ENCODE assay signal across 9 mouse cellular contexts in genomic region chr6:99669481-99670325, GRCm38 (mm10). TPM values are rescaled to one million over a fixed set of nuclear protein-coding genes. Genes with fewer than 3 reads are reported as not detected.
DNase-seq lines count a peak whose midpoint lies in the region; ATAC-seq and TF ChIP-seq lines count a peak whose summit lies in the region.
"Had no signal": no experiment of that assay in that cellular context is flagged by ENCODE, and none has a peak within 500 bp of the region (broad histone marks: within the 10 kb centered on the region; RNA-seq: fewer than 3 reads in every experiment).

No protein-coding gene starts in this region.

- H3K27me3 ChIP-seq in cerebellum, adult 2 months (ENCODE audit: control insufficient read depth, insufficient read depth, low read length), result no peaks in the 10 kb centered on the region
- H3K27me3 ChIP-seq in hindbrain, embryonic 10.5 days (ENCODE audit: insufficient read depth, poor library complexity, severe bottlenecking), result peaks cover 44% of the 10 kb centered on the region
- H3K27me3 ChIP-seq in heart, embryonic 12.5 days (replicated peaks), result peaks cover 25% of the 10 kb centered on the region
- peaks cover 39% of the 10 kb centered on the region for H3K27me3 ChIP-seq in heart, embryonic 10.5 days (ENCODE audit: insufficient read depth, poor library complexity, severe bottlenecking)

- peaks cover 18% of the 10 kb centered on the region for H3K4me1 ChIP-seq in cerebellum, adult 2 months (ENCODE audit: control insufficient read depth, insufficient read depth, low read length)
- peaks cover 50% of the 10 kb centered on the region for H3K4me1 ChIP-seq in hindbrain, embryonic 10.5 days (replicated peaks)
- H3K4me1 ChIP-seq in heart, embryonic 12.5 days (replicated peaks), result peaks cover 18% of the 10 kb centered on the region; the same call in 1 of the 2 replicates
- peaks cover 24% of the 10 kb centered on the region for H3K4me1 ChIP-seq in heart, embryonic 10.5 days

- no peak for TF ChIP-seq CTCF in cerebellum, adult 2 months (IDR thresholded peaks at IDR 0.05; ENCODE audit: borderline replicate concordance, insufficient read depth, low read depth, low read length)

- peak; percentile 41 to 44 for DNase-seq in cerebellum, adult 2 months
- no peak for DNase-seq in cerebellum, adult 11 months
- peak; percentile 49 for DNase-seq in hindbrain, embryonic 10.5 days (ENCODE audit: low spot score)
- DNase-seq in left cerebral cortex, adult 11 months (ENCODE audit: low spot score), result peak; percentile 60
- DNase-seq in retina, postnatal 1 day, result peak; percentile 80
- no peak for DNase-seq in testis, postnatal 14 days (ENCODE audit: low spot score)
- DNase-seq in heart, embryonic 10.5 days (ENCODE audit: low spot score), result no peak

- H3K4me2 ChIP-seq in heart, embryonic 12.5 days, result no peak overlapping the region

- H3K9ac ChIP-seq in heart, embryonic 12.5 days, result no peak overlapping the region

- no peak for TF ChIP-seq POLR2A in cerebellum, adult 2 months (IDR thresholded peaks at IDR 0.05; ENCODE audit: borderline replicate concordance, insufficient read depth, low read length)

- 46% methylated on average over 5 of the region's 5 CpGs for WGBS in cerebellum, adult 2 months
- WGBS in hindbrain, embryonic 10.5 days, result 37% methylated on average over 5 of the region's 5 CpGs
- 54% methylated on average over 5 of the region's 5 CpGs for WGBS in heart, embryonic 12.5 days
- WGBS in heart, embryonic 10.5 days, result 45% methylated on average over 5 of the region's 5 CpGs

- H3K27ac ChIP-seq in cerebellum, adult 2 months (ENCODE audit: insufficient read depth, low read length), result no peak overlapping the region
- H3K27ac ChIP-seq in hindbrain, embryonic 10.5 days, result no peak overlapping the region
- H3K27ac ChIP-seq in heart, embryonic 12.5 days (ENCODE audit: poor library complexity, severe bottlenecking), result no peak overlapping the region
- no peak overlapping the region for H3K27ac ChIP-seq in heart, embryonic 10.5 days
- H3K27ac ChIP-seq: kidney, postnatal 0 days had no signal

- H3K36me3 ChIP-seq in hindbrain, embryonic 10.5 days, result no peaks in the 10 kb centered on the region
- no peaks in the 10 kb centered on the region for H3K36me3 ChIP-seq in heart, embryonic 12.5 days
- no peaks in the 10 kb centered on the region for H3K36me3 ChIP-seq in heart, embryonic 10.5 days

- no peak overlapping the region for H3K4me3 ChIP-seq in cerebellum, adult 2 months (replicated peaks; ENCODE audit: insufficient read depth, low read depth, low read length)
- H3K4me3 ChIP-seq in hindbrain, embryonic 10.5 days, result no peak overlapping the region
- H3K4me3 ChIP-seq in heart, embryonic 12.5 days, result no peak overlapping the region
- H3K4me3 ChIP-seq in heart, embryonic 10.5 days, result no peak overlapping the region

- no peak for ATAC-seq in heart, embryonic 12.5 days (ENCODE audit: insufficient number of reproducible peaks, low FRiP score)

- no peaks in the 10 kb centered on the region for H3K9me3 ChIP-seq in hindbrain, embryonic 10.5 days
- no peaks in the 10 kb centered on the region for H3K9me3 ChIP-seq in heart, embryonic 12.5 days (replicated peaks)
- no peaks in the 10 kb centered on the region for H3K9me3 ChIP-seq in heart, embryonic 10.5 days

RNA-seq across cellular contexts. Expression of gene Gm20696, which starts 3.1 kb away (rescaled TPM):
- 2.5 and 2.8 TPM in 2 replicates for polyA plus RNA-seq in cerebellum, adult 2 months (2012; rRNA removed)
- polyA plus RNA-seq in hindbrain, embryonic 10.5 days (2016; fragmentation: Nextera tagmentation; extraction: Ambion mirVana), result 3.0 and 3.2 TPM in 2 replicates
- polyA plus RNA-seq in heart, embryonic 12.5 days (2016; fragmentation: Nextera tagmentation; extraction: Ambion mirVana), result 2.6 and 2.7 TPM in 2 replicates
- 2.2 and 3.4 TPM in 2 replicates for polyA plus RNA-seq in heart, embryonic 10.5 days (2016; fragmentation: Nextera tagmentation; extraction: Ambion mirVana)

RNA-seq across cellular contexts. Expression of gene Eif4e3, which starts 3.1 kb away (rescaled TPM):
- 16.0 and 17.0 TPM in 2 replicates for polyA plus RNA-seq in cerebellum, adult 2 months (2012; rRNA removed)
- polyA plus RNA-seq in hindbrain, embryonic 10.5 days (2016; fragmentation: Nextera tagmentation; extraction: Ambion mirVana), result 12.0 and 15.7 TPM in 2 replicates
- polyA plus RNA-seq in heart, embryonic 12.5 days (2016; fragmentation: Nextera tagmentation; extraction: Ambion mirVana), result 5.6 and 5.7 TPM in 2 replicates
- polyA plus RNA-seq in heart, embryonic 10.5 days (2016; fragmentation: Nextera tagmentation; extraction: Ambion mirVana), result 4.1 and 7.1 TPM in 2 replicates

RNA-seq across cellular contexts. Expression of gene Gpr27, which starts 22.8 kb away (rescaled TPM):
- polyA plus RNA-seq in cerebellum, adult 2 months (2012; rRNA removed), result 10.0 and 10.4 TPM in 2 replicates
- polyA plus RNA-seq in hindbrain, embryonic 10.5 days (2016; fragmentation: Nextera tagmentation; extraction: Ambion mirVana), result 0.98 and 2.1 TPM in 2 replicates
- 1.3 and 1.6 TPM in 2 replicates for polyA plus RNA-seq in heart, embryonic 12.5 days (2016; fragmentation: Nextera tagmentation; extraction: Ambion mirVana)
- 0.68 and 0.92 TPM in 2 replicates for polyA plus RNA-seq in heart, embryonic 10.5 days (2016; fragmentation: Nextera tagmentation; extraction: Ambion mirVana)

RNA-seq across cellular contexts. Expression of gene Prok2, which starts 56.5 kb away (rescaled TPM):
- not detected in 2 replicates for polyA plus RNA-seq in cerebellum, adult 2 months (2012; rRNA removed)
- not detected in 2 replicates for polyA plus RNA-seq in hindbrain, embryonic 10.5 days (2016; fragmentation: Nextera tagmentation; extraction: Ambion mirVana)
- polyA plus RNA-seq in heart, embryonic 12.5 days (2016; fragmentation: Nextera tagmentation; extraction: Ambion mirVana), result not detected in 2 replicates
- 0.11 TPM in 1 of 2 replicates, not detected in the other for polyA plus RNA-seq in heart, embryonic 10.5 days (2016; fragmentation: Nextera tagmentation; extraction: Ambion mirVana)

Comparison
In these comparisons a context has a peak if more than half of its experiments do, and no peak if none do; other contexts are left out.
1. DNase-seq: peak in cerebellum, adult 2 months (2 of 2), hindbrain, embryonic 10.5 days (single experiment), left cerebral cortex, adult 11 months (single experiment) and retina, postnatal 1 day (single experiment); none in cerebellum, adult 11 months (single experiment), testis, postnatal 14 days (single experiment) and heart, embryonic 10.5 days (single experiment).